In genomic region chr5:138619211-138620128, GRCm38 (mm10) we compare ENCODE assay signal across 8 mouse cellular contexts. TPM values are rescaled to one million over a fixed set of nuclear protein-coding genes. Genes with fewer than 3 reads are reported as not detected.
A peak's percentile ranks its signal among the peaks of the same experiment; 100 is the strongest.
DNase-seq lines count a peak whose midpoint lies in the region; ATAC-seq and TF ChIP-seq lines count a peak whose summit lies in the region.

Zfp68 (minus strand) TSS chr5:138619761.

- ATAC-seq in activated CD4-positive, CD25-positive, alpha-beta regulatory T cell, adult 4 months: peak; percentile 83

- H3K4me1 ChIP-seq in cortical plate, adult 2 months (ENCODE audit: control insufficient read depth, insufficient read depth, low read length): no peaks in the 10 kb centered on the region
- peaks cover 58% of the 10 kb centered on the region for H3K4me1 ChIP-seq in megakaryocyte, embryonic 14.5 days

- H3K27me3 ChIP-seq in megakaryocyte, embryonic 14.5 days (replicated peaks): no peaks in the 10 kb centered on the region

- TF ChIP-seq POLR2A in cortical plate, adult 2 months (IDR thresholded peaks at IDR 0.05; ENCODE audit: extremely low read depth, insufficient read depth, low read length): peak; percentile 94

- peak within 1 kb of the TSS; percentile 86 for H3K4me3 ChIP-seq in cortical plate, adult 2 months (ENCODE audit: insufficient read depth, low read length)
- peak within 1 kb of the TSS; percentile 100 for H3K4me3 ChIP-seq in megakaryocyte, embryonic 14.5 days (replicated peaks)

- peak; percentile 87 to 91 for DNase-seq in gastrocnemius, adult 8-10 months (ENCODE audit: low spot score in 2 of 2)
- DNase-seq in hindlimb bud, embryonic 11.5 days (ENCODE audit: extremely low spot score, low read depth, low spot score): peak; percentile 86
- DNase-seq in left cerebral cortex, adult 8-10 months (ENCODE audit: low spot score in 2 of 2): peak; percentile 79 to 95
- peak; percentile 97 to 98 for DNase-seq in right cerebral cortex, postnatal 10 days (ENCODE audit: low spot score in 2 of 2)
- peak; percentile 79 for DNase-seq in urinary bladder, postnatal 25 days (ENCODE audit: low spot score)

- peaks cover 40% of the 10 kb centered on the region for H3K36me3 ChIP-seq in megakaryocyte, embryonic 14.5 days (replicated peaks; ENCODE audit: low read length)

- peaks cover 15% of the 10 kb centered on the region for H3K9me3 ChIP-seq in megakaryocyte, embryonic 14.5 days

- no peak for TF ChIP-seq CTCF in cortical plate, adult 2 months (IDR thresholded peaks at IDR 0.05; ENCODE audit: extremely low read depth, insufficient read depth, low read length)

- peak within 1 kb of the TSS; percentile 97 for H3K27ac ChIP-seq in cortical plate, adult 2 months (ENCODE audit: insufficient read depth, low read length)

RNA-seq across cellular contexts. Expression of gene Zfp68, which starts in this region (rescaled TPM):
- polyA plus RNA-seq in activated CD4-positive, CD25-positive, alpha-beta regulatory T cell, adult 4 months (2017; shearing (Covaris generic)): 10 to 100 TPM; 43.5 to 49.3 TPM
- 19.9 and 20.9 TPM in 2 replicates for polyA plus RNA-seq in cortical plate, adult 2 months (2012; rRNA removed)
- total RNA-seq in gastrocnemius, adult 8-10 months (2022): 10 to 100 TPM; 13.9 to 19.7 (median 17.5) TPM
- total RNA-seq in left cerebral cortex, adult 8-10 months (2022): 10 to 100 TPM; 27.2 to 32.5 (median 31.5) TPM
- polyA plus RNA-seq in megakaryocyte, embryonic 14.5 days (2012; ENCODE audit: insufficient read depth, low replicate concordance): 1.1 TPM in 1 of 2 replicates, not detected in the other

Comparison
In these comparisons a context has a peak if more than half of its experiments do, and no peak if none do; other contexts are left out.
1. Peak in every context shown above with its lines: DNase-seq, ATAC-seq, H3K4me3 ChIP-seq and H3K27ac ChIP-seq.
2. RNA of gene Zfp68 (polyA plus RNA-seq): 43.5 to 49.3 TPM in activated CD4-positive, CD25-positive, alpha-beta regulatory T cell, adult 4 months and 19.9 to 20.9 TPM in cortical plate, adult 2 months; 1.1 TPM in megakaryocyte, embryonic 14.5 days; every median in the first group is over 10 times any median in the second.